Mouse (Mus musculus) liver, embryonic 14 days (tissue): ENCODE measurements around the gene Hsd17b10. TPM values are rescaled to one million over a fixed set of nuclear protein-coding genes. Genes with fewer than 3 reads are reported as not detected.

Source experiments
- polyA plus RNA-seq: library from polyadenylated mRNA; depleted of rRNA; stranded (reverse); fragments of >200 nt; gene quantifications from 2 replicates; pipeline ENCODE4 v1.2.3, GENCODE M21; 2012; rRNA removed

Gene Hsd17b10
- 38.2 and 38.3 TPM in 2 replicates for polyA plus RNA-seq

GRCm38 (mm10) chrX:152001737-152002710, at the start of gene Hsd17b10:
Gene Hsd17b10, plus strand, starts transcription at chrX:152001845.

GRCm38 (mm10) chrX:152016151-152017145, 14.8 kb downstream of the Hsd17b10 start, which contains the start of the genes Ribc1 and Smc1a:
Gene Ribc1, minus strand, starts transcription at chrX:152016295.
Gene Smc1a, plus strand, starts transcription at chrX:152016428.

Other genes starting within 250 kb of the Hsd17b10 start
- 18.8 and 21.1 TPM in 2 replicates for gene Huwe1, start 201.0 kb upstream of the Hsd17b10 start, polyA plus RNA-seq
- 0.94 and 1.0 TPM in 2 replicates for gene Ribc1, start 14.4 kb downstream of the Hsd17b10 start, polyA plus RNA-seq
- 48.7 and 50.2 TPM in 2 replicates for gene Smc1a, start 14.6 kb downstream of the Hsd17b10 start, polyA plus RNA-seq
- gene Iqsec2, start 142.4 kb downstream of the Hsd17b10 start, polyA plus RNA-seq = 0.95 and 1.4 TPM in 2 replicates
- 19.0 and 20.9 TPM in 2 replicates for gene Kdm5c, start 231.2 kb downstream of the Hsd17b10 start, polyA plus RNA-seq